Mouse (Mus musculus): ENCODE data around the gene Tmem50a.

Tmem50a gene

DNA sequence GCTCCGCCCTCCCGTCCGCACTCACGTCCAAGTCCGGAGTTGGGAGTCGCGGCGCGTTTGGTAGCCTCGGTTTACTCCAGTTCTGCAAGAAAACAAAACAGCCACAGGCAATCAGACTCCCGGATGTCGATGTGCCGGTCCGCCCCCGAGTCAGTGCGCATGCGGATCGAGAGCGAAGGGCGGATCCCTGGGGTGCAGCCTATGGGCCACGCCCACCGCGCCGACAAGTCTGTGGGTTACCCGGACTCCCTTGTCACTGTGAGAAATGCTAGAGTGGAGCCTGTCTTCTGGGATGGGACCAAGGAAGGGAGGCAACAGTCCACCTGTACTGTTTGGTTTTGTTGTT, at the start of gene Tmem50a:
Tmem50a (minus strand) TSS at position 161 of the 346 bp plus-strand sequence.
- peak; percentile 86 to 90 for DNase-seq (ENCODE audit: low spot score in 2 of 2)

DNA sequence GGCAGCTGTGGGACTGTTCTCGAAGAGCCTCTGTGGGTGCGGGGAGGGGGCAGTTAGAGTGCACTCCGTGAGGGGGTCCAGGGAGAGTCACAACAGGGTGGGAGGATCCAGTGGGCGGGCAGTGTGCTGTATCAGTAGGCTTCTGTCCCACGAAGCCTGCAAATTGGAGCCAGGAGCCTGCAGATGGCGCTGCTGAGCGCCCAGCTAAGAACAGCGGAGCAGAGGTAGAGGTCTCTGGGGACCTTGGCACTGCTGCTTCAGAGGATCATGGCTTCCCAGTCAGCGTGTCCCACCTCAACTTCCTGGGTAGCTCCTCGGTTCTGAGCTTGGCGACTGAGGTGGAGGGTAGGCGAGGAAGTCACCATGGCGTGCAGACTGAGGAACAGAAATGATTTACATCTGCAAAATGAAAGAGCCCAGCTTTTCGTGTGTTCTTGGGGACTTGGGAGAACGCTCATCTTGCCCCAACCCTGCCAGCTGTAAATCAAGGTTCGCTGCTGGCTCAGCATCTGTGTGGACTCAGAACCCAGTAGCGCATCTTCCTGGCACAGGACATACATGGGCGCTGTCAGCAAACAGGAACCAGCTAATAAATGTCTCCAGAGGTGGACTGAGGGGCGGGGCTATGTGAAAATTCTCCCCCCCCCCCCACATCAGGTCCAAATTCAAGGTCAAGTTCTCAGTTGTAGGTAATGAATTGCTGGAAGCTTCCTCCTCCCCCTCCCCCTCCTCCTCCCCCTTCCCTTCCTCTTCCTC, 48.4 kb upstream of the Tmem50a start:
- DNase-seq (ENCODE audit: low spot score in 2 of 2), result no peak

- peak in 1 of 2 experiments; percentile 18 for DNase-seq (ENCODE audit: low spot score in 2 of 2)
Measured at GRCm38 (mm10) chr4:134956328-134956727, 41.5 kb upstream of the Tmem50a start.

DNA sequence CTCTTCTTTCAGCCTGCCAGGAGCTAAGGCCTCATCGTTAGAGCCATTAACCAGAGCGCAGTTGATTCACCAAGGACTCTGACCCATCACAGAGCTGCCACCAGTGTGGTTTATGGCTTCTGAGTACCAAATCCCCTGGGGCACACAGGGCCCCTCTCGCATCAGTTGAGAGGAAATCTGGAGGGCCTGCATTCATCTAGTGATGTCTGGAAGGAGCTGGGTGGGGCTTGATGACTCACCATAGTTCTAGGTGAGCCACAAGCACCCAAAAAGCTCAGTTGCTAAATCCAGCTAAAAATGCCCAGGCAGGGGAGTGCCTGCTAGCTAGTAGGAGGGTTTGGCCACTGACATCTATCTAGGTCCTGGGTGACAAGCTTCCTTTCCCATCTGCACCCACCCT, 41.0 kb upstream of the Tmem50a start:
- no peak for DNase-seq (ENCODE audit: low spot score in 2 of 2)

- no peak for DNase-seq (ENCODE audit: low spot score in 2 of 2)
Measured at GRCm38 (mm10) chr4:134955196-134955595, 40.4 kb upstream of the Tmem50a start.

DNA sequence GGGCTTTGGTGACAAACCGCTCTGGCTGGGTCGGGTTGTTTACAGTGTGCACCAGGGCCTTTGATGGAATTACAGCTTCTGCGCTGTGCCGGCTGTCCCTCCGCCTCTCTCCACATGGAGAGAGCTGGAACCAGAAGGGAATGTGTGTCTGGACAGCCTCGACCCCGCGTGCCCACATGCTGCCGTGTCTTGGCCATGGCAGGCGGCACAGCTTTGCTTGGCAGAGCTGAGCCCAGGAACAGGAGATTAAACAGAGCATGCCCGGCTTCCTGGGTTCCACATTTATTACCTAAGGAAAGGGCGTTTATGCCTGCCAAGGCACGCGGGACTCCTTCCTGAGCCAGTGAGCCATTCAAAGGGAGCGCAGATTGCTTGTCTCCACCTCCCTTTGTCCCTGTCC, 39.6 kb upstream of the Tmem50a start:
- no peak for DNase-seq (ENCODE audit: low spot score in 2 of 2)

- DNase-seq (ENCODE audit: low spot score in 2 of 2), result no peak
Measured at GRCm38 (mm10) chr4:134950518-134951091, 35.8 kb upstream of the Tmem50a start.

GRCm38 (mm10) chr4:134946024-134946744, 31.4 kb upstream of the Tmem50a start:
- peak in 1 of 2 experiments; percentile 46 for DNase-seq (ENCODE audit: low spot score in 2 of 2)

- DNase-seq (ENCODE audit: low spot score in 2 of 2), result peak in 1 of 2 experiments; percentile 53
Measured at GRCm38 (mm10) chr4:134943758-134944538, 29.1 kb upstream of the Tmem50a start.

DNA sequence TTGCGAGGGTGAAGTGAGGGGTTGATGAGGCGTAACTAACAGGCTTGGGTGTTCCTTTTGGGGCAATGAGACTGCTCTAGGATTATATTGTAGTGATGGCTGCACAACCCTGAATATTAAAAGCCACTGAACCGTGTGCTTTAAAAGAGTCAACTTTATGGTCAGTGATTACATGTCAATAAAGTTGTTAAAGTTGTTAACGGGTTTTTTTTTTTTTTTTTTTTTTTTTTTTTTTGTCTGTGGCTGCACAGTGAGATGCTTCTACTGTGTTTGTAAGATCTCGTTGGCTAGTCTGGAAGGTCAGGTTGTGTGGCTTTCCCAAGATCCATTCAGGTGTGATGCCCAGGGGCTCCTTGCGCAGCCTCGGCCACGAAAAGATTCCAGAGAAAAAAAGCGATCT, 25.1 kb upstream of the Tmem50a start:
- no peak for DNase-seq (ENCODE audit: low spot score in 2 of 2)

DNA sequence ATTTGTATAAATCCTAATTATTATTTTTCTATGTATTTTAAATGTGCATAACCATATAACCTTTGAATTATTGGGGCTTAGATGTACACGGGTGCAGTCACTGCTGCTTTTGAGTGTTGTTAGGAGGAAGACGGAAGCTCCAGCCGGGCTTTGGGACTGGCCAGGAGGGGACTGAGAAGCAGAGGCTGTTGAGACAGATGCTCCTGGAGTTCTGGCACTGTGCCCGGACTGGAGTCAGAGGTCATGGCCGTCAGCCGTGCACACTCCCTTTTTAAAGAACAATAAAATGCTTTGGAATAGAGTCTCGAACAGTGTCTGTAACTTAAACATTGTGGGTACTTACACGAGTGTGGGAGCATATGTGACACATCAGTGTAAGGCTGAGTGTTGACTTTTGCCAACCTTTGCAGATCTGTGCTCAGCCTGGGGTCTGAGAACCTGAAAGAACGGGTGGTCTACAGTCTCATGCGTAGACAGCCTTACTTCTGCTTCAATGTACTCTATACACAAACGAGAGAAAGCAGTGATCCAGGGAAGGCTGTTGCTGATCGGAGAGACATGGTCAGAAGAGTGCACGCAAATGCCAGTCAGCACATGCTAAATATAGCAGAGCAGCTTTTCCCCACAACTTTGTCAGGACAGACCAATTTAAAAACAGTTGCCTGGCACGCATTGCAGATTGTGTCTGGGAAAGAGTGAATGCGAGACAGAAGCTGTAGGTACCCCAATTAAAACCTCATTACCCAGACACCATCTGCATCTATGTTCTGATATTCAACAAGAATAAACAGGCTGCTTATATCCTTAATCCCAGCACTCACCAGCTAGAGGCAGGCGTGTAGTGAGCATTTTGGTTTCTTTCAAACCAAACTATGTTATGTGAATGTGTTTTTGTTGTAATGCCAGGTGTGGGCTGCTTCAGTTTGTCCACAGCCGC, 22.7 kb upstream of the Tmem50a start:
- no peak for DNase-seq (ENCODE audit: low spot score in 2 of 2)

GRCm38 (mm10) chr4:134930684-134931481, 16.1 kb upstream of the Tmem50a start, which contains the start of gene Syf2:
TSS of gene Syf2 (plus strand) at chr4:134930898.
- DNase-seq (ENCODE audit: low spot score in 2 of 2), result peak; percentile 93 to 94

GRCm38 (mm10) chr4:134930190-134930589, 15.4 kb upstream of the Tmem50a start:
- no peak for DNase-seq (ENCODE audit: low spot score in 2 of 2)

GRCm38 (mm10) chr4:134929536-134929935, 14.7 kb upstream of the Tmem50a start:
- no peak for DNase-seq (ENCODE audit: low spot score in 2 of 2)

- no peak for DNase-seq (ENCODE audit: low spot score in 2 of 2)
Measured at GRCm38 (mm10) chr4:134928464-134928836, 13.6 kb upstream of the Tmem50a start.

- DNase-seq (ENCODE audit: low spot score in 2 of 2), result no peak
Measured at GRCm38 (mm10) chr4:134927815-134928463, 13.1 kb upstream of the Tmem50a start.

DNA sequence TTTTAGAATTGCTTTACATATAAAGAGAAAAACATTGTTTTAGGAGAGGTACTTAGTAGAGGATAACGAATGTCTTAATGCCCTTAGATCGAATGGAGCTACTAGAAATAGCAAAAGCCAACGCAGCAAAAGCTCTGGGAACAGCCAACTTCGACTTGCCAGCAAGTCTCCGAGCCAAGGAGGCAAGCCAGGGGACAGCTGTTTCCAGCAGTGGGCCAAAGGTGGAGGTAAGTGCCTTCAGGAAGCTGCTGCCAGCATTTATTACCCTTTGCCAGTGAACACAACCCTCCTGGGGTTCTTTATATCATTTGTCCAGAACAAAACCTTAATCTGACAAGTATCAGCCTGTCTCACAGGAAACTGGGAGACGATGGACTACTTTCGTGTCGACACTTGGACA, 10.4 kb upstream of the Tmem50a start:
- DNase-seq (ENCODE audit: low spot score in 2 of 2), result no peak

GRCm38 (mm10) chr4:134924019-134924741, 9.4 kb upstream of the Tmem50a start:
- DNase-seq (ENCODE audit: low spot score in 2 of 2), result no peak
